ENCODE assay signal across 10 mouse cellular contexts in the genomic region with DNA sequence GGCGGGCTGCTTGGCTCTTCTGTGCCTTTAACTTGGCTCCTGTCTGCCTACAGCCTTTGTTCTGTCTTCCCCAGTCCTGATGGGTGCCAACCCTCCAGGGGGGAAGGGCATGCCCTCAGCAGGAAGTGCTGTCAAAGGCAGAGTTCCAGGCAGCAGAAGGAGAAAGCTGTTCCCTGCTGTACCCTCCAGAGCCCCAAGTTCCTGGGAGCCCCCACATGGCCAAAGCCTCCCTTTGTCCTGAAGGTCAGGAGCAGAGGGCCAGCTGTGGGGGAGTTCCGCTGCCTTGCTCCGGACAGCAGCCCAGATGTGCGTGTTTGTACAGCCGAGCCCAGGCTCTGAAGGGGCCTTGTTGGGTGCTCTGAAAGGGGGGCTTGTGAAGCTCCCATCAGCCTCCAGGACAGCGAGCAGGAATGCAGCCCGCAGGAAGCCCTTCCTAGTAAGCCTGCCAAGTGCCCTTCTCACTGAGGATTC. TPM values are rescaled to one million over a fixed set of nuclear protein-coding genes. Genes with fewer than 3 reads are reported as not detected.
DNase-seq lines count a peak whose midpoint lies in the region; ATAC-seq lines count a peak whose summit lies in the region.
"Had no signal": no experiment of that assay in that cellular context is flagged by ENCODE, and none has a peak within 500 bp of the region (broad histone marks: within the 10 kb centered on the region; RNA-seq: fewer than 3 reads in every experiment).

No protein-coding gene starts in this region.

- DNase-seq in cerebellum, adult 11-12 months: peak; percentile 36
- peak; percentile 71 to 77 for DNase-seq in right cerebral cortex, postnatal 10 days (ENCODE audit: low spot score in 2 of 2)
- DNase-seq in right cerebral cortex, postnatal 14 days: no peak
- DNase-seq in layer of hippocampus, postnatal 36 days: peak; percentile 36 to 51
- DNase-seq in telencephalon, adult 2 months (ENCODE audit: low read depth, low spot score): peak; percentile 32
- no peak for DNase-seq in testis, postnatal 14 days (ENCODE audit: low spot score)
- DNase-seq: liver, embryonic 13.5 days; thymus, adult 2 months had no signal

- ATAC-seq in cerebellum, adult (ENCODE audit: insufficient number of reproducible peaks, low FRiP score, low TSS enrichment): no peak
- ATAC-seq in monocyte, adult 5-6 weeks (replicated peaks; ENCODE audit: insufficient number of reproducible peaks, low FRiP score, low TSS enrichment, poor library complexity, severe bottlenecking): no peak

RNA-seq across cellular contexts. Expression of gene 3100002H09Rik, which starts 13.5 kb away (rescaled TPM):
- 1 to 10 TPM; 1.1 to 1.4 TPM for total RNA-seq in layer of hippocampus, postnatal 36 days (2021)
- total RNA-seq in monocyte, adult 5-6 weeks (2017): not detected in 3 replicates

RNA-seq across cellular contexts. Expression of gene Pou3f1, which starts 32.5 kb away (rescaled TPM):
- 10 to 100 TPM; 42.7 to 44.9 TPM for total RNA-seq in layer of hippocampus, postnatal 36 days (2021)
- total RNA-seq in monocyte, adult 5-6 weeks (2017): not detected in 3 replicates

Comparison
In these comparisons a context has a peak if more than half of its experiments do, and no peak if none do; other contexts are left out.
1. DNase-seq: peak in cerebellum, adult 11-12 months (single experiment), right cerebral cortex, postnatal 10 days (2 of 2), layer of hippocampus, postnatal 36 days (2 of 2) and telencephalon, adult 2 months (single experiment); none in right cerebral cortex, postnatal 14 days (single experiment) and testis, postnatal 14 days (single experiment).
2. RNA of gene Pou3f1, which starts 32.5 kb away (total RNA-seq): 42.7 to 44.9 TPM in layer of hippocampus, postnatal 36 days; not detected in monocyte, adult 5-6 weeks; every median in the first group is over 10 times any median in the second.